Mouse (Mus musculus) stomach, postnatal 0 days (tissue): ENCODE results near the gene Creb5.

Experiments
- CTCF ChIP-seq: IDR thresholded peaks from 2 replicates; pipeline ENCODE4 v1.5.1; 2016; ENCODE audit warnings: antibody characterized with exemption, low read depth, mild to moderate bottlenecking, moderate library complexity
- EP300 ChIP-seq: optimal IDR thresholded peaks from 2 replicates; pipeline ENCODE3; 2016; ENCODE audit warnings: antibody characterized with exemption

DNA sequence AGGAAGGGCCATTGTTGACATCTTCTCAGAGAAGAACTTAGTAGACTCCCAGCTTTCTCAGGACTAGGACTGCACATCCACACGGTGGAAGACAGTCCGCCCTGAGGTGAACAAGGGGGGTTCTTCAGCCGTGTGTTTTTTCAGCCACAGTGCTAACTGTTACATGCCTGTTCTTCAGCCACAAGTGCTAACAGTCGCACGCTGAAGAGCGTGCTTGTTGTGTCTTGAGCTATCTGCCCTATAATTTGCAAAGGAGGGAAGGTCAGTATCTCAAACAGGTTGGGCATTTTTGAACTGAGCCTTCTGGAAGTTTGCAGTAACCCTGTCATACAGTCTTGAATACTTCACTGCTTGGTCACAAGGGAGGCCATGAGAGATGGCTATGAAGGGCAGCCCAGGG is 174.0 kb downstream of the Creb5 start:
- TF ChIP-seq CTCF (no peak), EP300 (no peak)
